Comparison of ENCODE assay signal across 14 mouse cellular contexts in genomic region chr2:164522280-164522679, GRCm38 (mm10). TPM values are rescaled to one million over a fixed set of nuclear protein-coding genes. Genes with fewer than 3 reads are reported as not detected.
DNase-seq lines count a peak whose midpoint lies in the region; ATAC-seq and TF ChIP-seq lines count a peak whose summit lies in the region.
"Had no signal": no experiment of that assay in that cellular context is flagged by ENCODE, and none has a peak within 500 bp of the region (broad histone marks: within the 10 kb centered on the region; RNA-seq: fewer than 3 reads in every experiment).

No protein-coding gene starts in this region.

- intact Hi-C loops in heart, postnatal 14 days (cut with DNase I), result loop anchor here (10.0 kb wide), 1 partner anchor 417 kb away; no protein-coding TSS in a partner anchor

- no peak overlapping the region for H3K4me3 ChIP-seq in heart, embryonic 16.5 days (ENCODE audit: low read length)
- H3K4me3 ChIP-seq in liver, postnatal 0 days (ENCODE audit: low read depth, low read length), result no peak overlapping the region
- H3K4me3 ChIP-seq: erythroblast, embryonic 14.5 days had no signal

- no peak for TF ChIP-seq CTCF in liver, postnatal 0 days (IDR thresholded peaks at IDR 0.05; ENCODE audit: low read depth)

- no peaks in the 10 kb centered on the region; the same call in 1 of the 2 replicates for H3K4me1 ChIP-seq in heart, embryonic 16.5 days (ENCODE audit: control insufficient read depth, insufficient read depth, low read length)
- H3K4me1 ChIP-seq in liver, postnatal 0 days (ENCODE audit: insufficient read depth), result 0 out of 2 replicates have a peak, but pooled peaks cover 5% of the 10 kb centered on the region

- TF ChIP-seq EP300 in liver, postnatal 0 days (IDR thresholded peaks at IDR 0.05; ENCODE audit: low read depth), result no peak

- DNase-seq in heart, postnatal 14 days, result no peak
- DNase-seq in 3134 (ENCODE audit: extremely low read depth, insufficient read length, low spot score), result peak; percentile 63
- no peak for DNase-seq in liver, postnatal 0 days
- DNase-seq in adrenal gland, postnatal 25 days, result no peak
- DNase-seq in ovary, postnatal 10 days (ENCODE audit: low spot score), result no peak
- no peak for DNase-seq in layer of hippocampus, adult 9-11 months
- DNase-seq: kidney, adult 2 months had no signal

- H3K27ac ChIP-seq in heart, embryonic 16.5 days (ENCODE audit: low read length), result no peak overlapping the region
- peak overlapping the region; percentile 76 for H3K27ac ChIP-seq in liver, postnatal 0 days (ENCODE audit: low read depth)

- peaks cover 10% of the 10 kb centered on the region; the same call in 1 of the 2 replicates for H3K27me3 ChIP-seq in heart, embryonic 16.5 days (ENCODE audit: control insufficient read depth, insufficient read depth, low read length)
- H3K27me3 ChIP-seq in liver, postnatal 0 days (ENCODE audit: insufficient read depth, low read length), result no peaks in the 10 kb centered on the region

- no peaks in the 10 kb centered on the region for H3K36me3 ChIP-seq in heart, embryonic 16.5 days (ENCODE audit: control insufficient read depth, insufficient read depth)
- H3K36me3 ChIP-seq in liver, postnatal 0 days (replicated peaks; ENCODE audit: insufficient read depth, low read length), result no peaks in the 10 kb centered on the region

- peaks cover 3% of the 10 kb centered on the region for H3K9me3 ChIP-seq in heart, embryonic 16.5 days (replicated peaks; ENCODE audit: control insufficient read depth, low read length)
- H3K9me3 ChIP-seq in liver, postnatal 0 days (ENCODE audit: low read length), result no peaks in the 10 kb centered on the region

- no peak overlapping the region for H3K9ac ChIP-seq in heart, embryonic 16.5 days (ENCODE audit: low read length)
- no peak overlapping the region for H3K9ac ChIP-seq in liver, postnatal 0 days (replicated peaks)

- 28% methylated on average over 8 of the region's 8 CpGs for WGBS in heart, embryonic 16.5 days
- 23% methylated on average over 8 of the region's 8 CpGs for WGBS in liver, postnatal 0 days (ENCODE audit: insufficient replicate concordance)

- H3K4me2 ChIP-seq in heart, embryonic 16.5 days (ENCODE audit: low read depth, low read length), result peak overlapping the region; percentile 15; the same call in 1 of the 2 replicates
- H3K4me2 ChIP-seq in liver, postnatal 0 days (ENCODE audit: low read depth, low read length), result peak overlapping the region; percentile 56

- no peak for ATAC-seq in heart, embryonic 16.5 days (replicated peaks; ENCODE audit: extremely low read depth, insufficient read depth, low FRiP score)
- peak; percentile 30 for ATAC-seq in activated CD4-positive, CD25-positive, alpha-beta regulatory T cell, adult 4 months
- peak; percentile 33 for ATAC-seq in liver, postnatal 0 days

RNA-seq across cellular contexts. Expression of gene Pigt, which starts 25.0 kb away (rescaled TPM):
- 45.3 and 46.2 TPM in 2 replicates for polyA plus RNA-seq in heart, embryonic 16.5 days (2015; fragmentation: Nextera tagmentation; extraction: Ambion mirVana)
- total RNA-seq in heart, postnatal 14 days (2021), result 10 to 100 TPM; 43.1 to 45.9 TPM
- 10 to 100 TPM; 19.6 to 47.7 TPM for polyA plus RNA-seq in activated CD4-positive, CD25-positive, alpha-beta regulatory T cell, adult 4 months (2017; shearing (Covaris generic))
- polyA plus RNA-seq in liver, postnatal 0 days (2015; fragmentation: Nextera tagmentation; extraction: Ambion mirVana), result 24.3 and 25.1 TPM in 2 replicates
- 98.3 and 99.7 TPM in 2 replicates for total RNA-seq in adrenal gland, postnatal 25 days (2021)

RNA-seq across cellular contexts. Expression of gene Dbndd2, which starts 36.4 kb away (rescaled TPM):
- 10.6 and 16.4 TPM in 2 replicates for polyA plus RNA-seq in heart, embryonic 16.5 days (2015; fragmentation: Nextera tagmentation; extraction: Ambion mirVana)
- 10 to 100 TPM; 17.9 to 19.0 TPM for total RNA-seq in heart, postnatal 14 days (2021)
- polyA plus RNA-seq in activated CD4-positive, CD25-positive, alpha-beta regulatory T cell, adult 4 months (2017; shearing (Covaris generic)), result 1 to 10 TPM; 2.1 to 6.8 TPM
- polyA plus RNA-seq in liver, postnatal 0 days (2015; fragmentation: Nextera tagmentation; extraction: Ambion mirVana), result 2.7 TPM in 2 replicates
- total RNA-seq in adrenal gland, postnatal 25 days (2021), result 6.3 and 6.4 TPM in 2 replicates

RNA-seq across cellular contexts. Expression of gene Wfdc2, which starts 39.9 kb away (rescaled TPM):
- polyA plus RNA-seq in heart, embryonic 16.5 days (2015; fragmentation: Nextera tagmentation; extraction: Ambion mirVana), result 21.3 and 50.0 TPM in 2 replicates
- 10 to 100 TPM in 1 of 2 experiments, not detected in 1; 14.8 TPM for total RNA-seq in heart, postnatal 14 days (2021)
- not detected for polyA plus RNA-seq in activated CD4-positive, CD25-positive, alpha-beta regulatory T cell, adult 4 months (2017; shearing (Covaris generic))
- 3.0 and 3.3 TPM in 2 replicates for polyA plus RNA-seq in liver, postnatal 0 days (2015; fragmentation: Nextera tagmentation; extraction: Ambion mirVana)
- not detected in 2 replicates for total RNA-seq in adrenal gland, postnatal 25 days (2021)
- total RNA-seq: megakaryocyte-erythroid progenitor cell, adult 5-6 weeks had no signal
- polyA plus RNA-seq: erythroblast, embryonic 14.5 days had no signal

RNA-seq across cellular contexts. Expression of gene Trp53tg5, which starts 48.8 kb away (rescaled TPM):
- polyA plus RNA-seq in heart, embryonic 16.5 days (2015; fragmentation: Nextera tagmentation; extraction: Ambion mirVana), result not detected in 2 replicates
- not detected for total RNA-seq in heart, postnatal 14 days (2021)
- polyA plus RNA-seq in activated CD4-positive, CD25-positive, alpha-beta regulatory T cell, adult 4 months (2017; shearing (Covaris generic)), result under 1 TPM in 1 of 2 experiments, not detected in 1; 0.37 TPM
- polyA plus RNA-seq in liver, postnatal 0 days (2015; fragmentation: Nextera tagmentation; extraction: Ambion mirVana), result not detected in 2 replicates
- not detected in 2 replicates for total RNA-seq in adrenal gland, postnatal 25 days (2021)
- total RNA-seq: left cerebral cortex, adult 18-20 months; megakaryocyte-erythroid progenitor cell, adult 5-6 weeks had no signal
- polyA plus RNA-seq: erythroblast, embryonic 14.5 days; heart, postnatal 0 days; kidney, adult 2 months; neural tube, embryonic 11.5 days had no signal

RNA-seq across cellular contexts. Expression of gene Spint3, which starts 51.0 kb away (rescaled TPM):
- not detected in 2 replicates for polyA plus RNA-seq in heart, embryonic 16.5 days (2015; fragmentation: Nextera tagmentation; extraction: Ambion mirVana)
- not detected for total RNA-seq in heart, postnatal 14 days (2021)
- polyA plus RNA-seq in activated CD4-positive, CD25-positive, alpha-beta regulatory T cell, adult 4 months (2017; shearing (Covaris generic)), result not detected
- not detected in 2 replicates for polyA plus RNA-seq in liver, postnatal 0 days (2015; fragmentation: Nextera tagmentation; extraction: Ambion mirVana)
- total RNA-seq in adrenal gland, postnatal 25 days (2021), result not detected in 2 replicates
- total RNA-seq: left cerebral cortex, adult 18-20 months; megakaryocyte-erythroid progenitor cell, adult 5-6 weeks had no signal
- polyA plus RNA-seq: erythroblast, embryonic 14.5 days; heart, postnatal 0 days; kidney, adult 2 months; neural tube, embryonic 11.5 days had no signal
